Mouse (Mus musculus) cerebellum, adult 2 months (tissue): ENCODE results near the gene Vmn1r218. TPM values are rescaled to one million over a fixed set of nuclear protein-coding genes. Genes with fewer than 3 reads are reported as not detected.
"Not testable (repeated sequence)": the region's sequence is repeated elsewhere in the genome, so short reads cannot be mapped to it uniquely, and the experiment has no call there.

Source experiments
- DNase-seq, 2 experiments: peaks; one replicate each; pipeline ENCODE4 v3.0.0; 2021
- H3K27ac ChIP-seq: fragments of 200-500 bp; 2 replicates; pipeline ENCODE4 v1.5.1; 2012; ENCODE audit warnings: low read length, control low read depth, inconsistent platforms; ENCODE audit not compliant: insufficient read depth
- H3K27me3 ChIP-seq: fragments of 200-500 bp; 2 replicates; pipeline ENCODE4 v1.6.1; 2012; ENCODE audit warnings: inconsistent platforms, mild to moderate bottlenecking, low read length, moderate library complexity; ENCODE audit not compliant: control insufficient read depth, insufficient read depth
- H3K4me1 ChIP-seq: fragments of 200-500 bp; 2 replicates; pipeline ENCODE4 v1.6.1; 2011; ENCODE audit warnings: low read length; ENCODE audit not compliant: control insufficient read depth, insufficient read depth
- H3K4me3 ChIP-seq: fragments of 200-500 bp; replicated peaks from 2 replicates; pipeline ENCODE3; 2011; ENCODE audit warnings: mild to moderate bottlenecking, low read depth, low read length, control low read depth; ENCODE audit not compliant: insufficient read depth
- CTCF ChIP-seq: fragments of 200-500 bp; IDR thresholded peaks from 2 replicates; pipeline ENCODE4 v1.5.1; 2011; ENCODE audit warnings: low read depth, mild to moderate bottlenecking, control low read depth, low read length, moderate library complexity, borderline replicate concordance; ENCODE audit not compliant: insufficient read depth
- POLR2A ChIP-seq: fragments of 200-500 bp; IDR thresholded peaks from 2 replicates; pipeline ENCODE4 v1.6.1; 2011; ENCODE audit warnings: low read length, control low read depth, borderline replicate concordance; ENCODE audit not compliant: insufficient read depth
- WGBS: fragments of 180-500 bp; shearing (Covaris S2); methylation state at CpG from one replicate; pipeline ENCODE4 v1.1.7; 2018; 5-methylcytosine and 5-hydroxymethylcytosine counted together
- polyA plus RNA-seq: library from polyadenylated mRNA; depleted of rRNA; stranded (reverse); fragments of >200 nt; gene quantifications from 2 replicates; pipeline ENCODE4 v1.2.3, GENCODE M21; 2012; rRNA removed

Gene Vmn1r218
- polyA plus RNA-seq: not detected in 2 replicates

DNA sequence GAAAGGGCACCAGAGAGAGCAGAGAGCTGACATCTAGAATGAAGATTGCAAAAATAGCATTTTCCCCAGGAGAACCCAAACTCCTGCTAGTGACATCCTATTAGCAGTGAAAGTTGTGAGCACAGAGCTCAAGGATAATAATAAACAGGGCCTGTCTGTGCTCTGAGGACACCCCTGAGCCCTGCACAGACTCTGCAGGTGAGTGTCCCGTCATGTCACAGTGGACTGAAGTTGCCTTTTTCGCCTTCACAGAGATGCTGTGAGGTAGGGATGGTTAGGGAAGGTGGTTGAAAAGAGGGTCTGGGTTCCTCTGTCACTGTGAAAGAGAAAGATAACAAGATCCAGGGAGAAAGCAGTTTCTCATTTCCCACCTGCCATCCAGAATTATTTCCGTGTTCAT is at the start of gene Vmn1r218:
Gene Vmn1r218 (plus strand): TSS at position 57 of the 400 bp plus-strand sequence.
- Histone ChIP-seq H3K27me3 (no peaks in the 10 kb centered on the region), H3K27ac (no peak within 1 kb of the TSS), H3K4me3 (no peak within 1 kb of the TSS), H3K4me1 (no peaks in the 10 kb centered on the region)
- 60% methylated on average over 3 of the region's 3 CpGs for WGBS
- DNase-seq: no peak
- no peak for TF ChIP-seq CTCF
- TF ChIP-seq POLR2A: no peak

DNA sequence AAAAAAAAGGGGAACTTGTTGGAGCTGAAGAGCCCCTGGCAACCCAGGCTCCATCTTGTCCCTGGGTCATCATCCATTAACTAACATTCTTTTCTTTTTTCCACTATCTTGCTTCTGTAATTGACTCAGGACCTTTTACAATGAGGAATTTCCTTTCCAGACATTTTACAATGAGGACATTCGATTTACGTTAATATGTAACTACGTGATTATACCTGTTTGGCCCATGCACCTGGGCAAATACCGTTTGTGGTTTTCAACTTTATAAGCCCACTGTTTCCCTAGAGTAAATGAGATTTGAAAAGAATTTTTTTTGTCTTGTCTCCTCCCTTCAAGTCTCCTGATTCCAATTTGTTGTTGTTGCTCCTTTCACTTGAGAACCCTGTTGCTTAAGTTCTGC is 38.6 kb upstream of the Vmn1r218 start:
- Histone ChIP-seq H3K4me1 (no peaks in the 10 kb centered on the region), H3K27ac (no peak overlapping the region), H3K4me3 (no peak overlapping the region), H3K27me3 (no peaks in the 10 kb centered on the region)
- WGBS: 94% methylated on average over 4 of the region's 4 CpGs
- TF ChIP-seq CTCF (no peak), POLR2A (no peak)
- no peak for DNase-seq

DNA sequence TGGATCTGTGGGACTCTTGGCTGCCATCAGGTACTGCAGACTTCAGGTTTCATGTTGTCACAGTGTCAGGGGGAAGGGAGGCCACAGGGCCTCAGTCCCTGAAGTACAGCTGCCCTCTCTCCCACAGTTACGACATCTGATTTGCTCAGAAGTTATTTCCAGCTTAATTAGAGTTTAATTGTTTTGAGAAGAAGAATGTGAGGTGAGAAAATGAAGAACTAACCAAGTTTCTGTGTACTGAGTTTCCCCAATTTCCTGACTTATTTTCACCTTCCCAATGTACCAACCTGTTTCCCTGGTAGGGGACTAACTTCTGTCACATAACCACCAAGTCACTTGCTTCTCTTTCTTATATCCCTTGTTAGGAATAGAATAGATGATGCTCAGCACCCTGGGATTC is 14.8 kb upstream of the Vmn1r218 start, which contains the start of gene Vmn1r217:
Gene Vmn1r217 (minus strand): TSS at position 101 of the 400 bp plus-strand sequence.
- not testable (repeated sequence) for H3K27me3 ChIP-seq, DNase-seq, H3K4me3 ChIP-seq, H3K4me1 ChIP-seq, H3K27ac ChIP-seq
- 64% methylated on average over 1 of the region's 1 CpGs for WGBS

DNA sequence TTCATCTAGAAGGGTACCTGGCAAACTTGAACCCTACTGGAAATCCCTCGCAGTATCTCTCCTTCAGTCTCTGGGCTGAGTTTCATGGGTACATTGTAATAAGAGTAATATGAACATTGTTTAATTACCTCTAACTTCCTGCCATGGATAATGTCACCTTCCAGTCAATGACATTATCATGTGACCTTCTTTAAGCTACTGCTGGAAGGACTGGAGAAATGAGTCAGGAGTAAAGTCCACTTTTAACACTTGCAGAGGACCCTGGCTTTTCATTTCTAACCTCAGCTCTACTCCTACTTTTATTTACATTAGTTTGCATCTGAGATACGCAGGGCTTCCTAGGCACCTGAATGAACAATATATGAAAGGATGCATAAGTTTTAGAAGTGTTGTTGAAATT is 12.3 kb upstream of the Vmn1r218 start:
- WGBS: 93% methylated on average over 2 of the region's 2 CpGs
- Histone ChIP-seq H3K4me1 (no peaks in the 10 kb centered on the region), H3K27ac (no peak overlapping the region), H3K4me3 (no peak overlapping the region), H3K27me3 (no peaks in the 10 kb centered on the region)
- no peak for DNase-seq
- no peak for TF ChIP-seq CTCF
- no peak for TF ChIP-seq POLR2A

DNA sequence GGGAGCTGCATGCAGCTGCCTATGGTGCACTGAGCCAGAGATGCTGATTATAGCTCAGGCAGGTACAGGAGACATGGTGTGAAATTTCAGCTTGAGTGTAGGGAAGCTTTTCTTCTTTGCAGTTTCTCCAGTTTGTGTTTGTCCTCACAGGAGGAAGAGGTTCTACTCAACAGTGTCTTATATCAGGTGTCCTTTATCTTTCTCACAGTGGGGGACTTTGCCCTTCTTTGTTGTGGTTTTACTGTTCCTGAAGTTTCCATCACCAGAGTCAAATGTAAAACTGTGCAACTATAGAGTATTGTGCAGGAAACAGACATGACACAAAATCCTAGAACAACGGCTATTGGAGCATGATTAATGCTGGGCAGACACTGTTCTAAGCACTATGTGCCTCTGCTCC is 546 bp downstream of the Vmn1r218 start:
- WGBS: 50% methylated on average over 1 of the region's 1 CpGs
- H3K27me3 ChIP-seq: no peaks in the 10 kb centered on the region
- H3K4me3 ChIP-seq: no peak overlapping the region
- H3K4me1 ChIP-seq: no peaks in the 10 kb centered on the region
- no peak for TF ChIP-seq POLR2A
- no peak for TF ChIP-seq CTCF
- no peak for DNase-seq
- no peak overlapping the region for H3K27ac ChIP-seq

DNA sequence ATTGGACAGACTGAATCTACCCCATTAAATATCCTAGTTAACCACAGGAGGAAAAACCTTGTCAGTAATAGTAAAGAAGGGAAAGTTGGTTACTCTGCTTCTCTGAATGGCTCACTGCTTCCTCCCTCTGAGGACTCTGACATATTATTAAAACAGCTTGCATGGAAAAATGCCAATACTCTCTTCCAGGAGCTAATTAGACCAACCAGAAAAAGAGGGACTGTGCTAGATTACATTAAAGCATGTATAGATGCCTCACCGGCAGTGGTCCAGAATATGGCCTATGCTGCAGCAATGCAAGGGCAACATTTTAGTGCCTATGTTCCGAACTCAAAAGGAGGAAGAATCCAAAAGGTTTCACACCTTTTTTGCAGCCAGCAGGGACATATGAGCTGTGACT is 5.9 kb downstream of the Vmn1r218 start:
- no peak overlapping the region for H3K27ac ChIP-seq
- WGBS: 20% methylated on average over 2 of the region's 2 CpGs
- no peaks in the 10 kb centered on the region for H3K4me1 ChIP-seq
- H3K27me3 ChIP-seq: no peaks in the 10 kb centered on the region
- peak in 1 of 2 experiments; percentile 3 for DNase-seq
- H3K4me3 ChIP-seq: no peak overlapping the region
- TF ChIP-seq CTCF (no peak), POLR2A (no peak)

DNA sequence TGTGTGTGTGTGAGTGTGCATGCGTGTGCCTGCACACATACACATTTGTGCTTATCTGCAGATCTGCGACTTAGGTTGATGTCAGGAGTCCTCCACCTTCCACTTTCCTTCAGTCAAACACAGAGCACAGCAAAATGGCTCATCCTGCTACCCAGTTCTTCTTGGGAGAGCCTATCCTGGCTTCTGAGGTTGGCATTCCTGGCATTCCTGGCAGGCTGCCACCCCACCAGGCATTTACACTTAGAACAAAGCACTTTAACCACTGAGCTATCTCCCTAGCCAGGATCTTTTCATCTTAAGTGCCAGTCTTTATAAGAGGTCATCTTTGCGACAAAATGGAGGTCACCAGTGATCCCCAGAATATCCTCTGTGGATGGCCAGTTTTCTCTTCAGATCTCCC is 24.9 kb downstream of the Vmn1r218 start:
- Histone ChIP-seq H3K4me3 (no peak overlapping the region), H3K4me1 (no peaks in the 10 kb centered on the region), H3K27me3 (no peaks in the 10 kb centered on the region), H3K27ac (no peak overlapping the region)
- 58% methylated on average over 3 of the region's 3 CpGs for WGBS
- TF ChIP-seq POLR2A: no peak
- no peak for TF ChIP-seq CTCF
- DNase-seq: no peak

DNA sequence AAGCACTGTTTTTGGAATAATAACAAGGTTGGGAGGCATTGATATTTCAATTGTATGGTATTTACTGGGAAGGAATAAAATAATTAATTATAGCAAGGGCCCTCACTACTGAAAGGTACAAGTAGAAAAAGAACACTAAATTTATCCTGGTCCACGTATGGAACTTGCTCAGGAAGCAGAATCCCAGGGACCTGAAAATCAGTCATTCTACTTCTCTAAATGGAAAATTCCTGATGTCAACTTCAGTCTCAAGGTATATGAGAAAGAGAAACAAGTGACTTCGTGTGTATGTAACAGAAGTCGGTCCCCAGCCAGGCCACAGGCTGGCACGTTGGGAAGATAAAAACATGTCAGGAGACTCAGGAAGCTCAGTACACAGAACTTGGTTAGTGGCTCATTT is 26.1 kb downstream of the Vmn1r218 start, which contains the start of gene Vmn1r219:
Gene Vmn1r219 (plus strand): TSS at position 301 of the 400 bp plus-strand sequence.
- Histone ChIP-seq H3K27me3 (no peaks in the 10 kb centered on the region), H3K4me1 (no peaks in the 10 kb centered on the region), H3K4me3 (no peak within 1 kb of the TSS), H3K27ac (no peak within 1 kb of the TSS)
- TF ChIP-seq POLR2A: no peak
- no peak for TF ChIP-seq CTCF
- DNase-seq: no peak
- WGBS: 79% methylated on average over 4 of the region's 4 CpGs

DNA sequence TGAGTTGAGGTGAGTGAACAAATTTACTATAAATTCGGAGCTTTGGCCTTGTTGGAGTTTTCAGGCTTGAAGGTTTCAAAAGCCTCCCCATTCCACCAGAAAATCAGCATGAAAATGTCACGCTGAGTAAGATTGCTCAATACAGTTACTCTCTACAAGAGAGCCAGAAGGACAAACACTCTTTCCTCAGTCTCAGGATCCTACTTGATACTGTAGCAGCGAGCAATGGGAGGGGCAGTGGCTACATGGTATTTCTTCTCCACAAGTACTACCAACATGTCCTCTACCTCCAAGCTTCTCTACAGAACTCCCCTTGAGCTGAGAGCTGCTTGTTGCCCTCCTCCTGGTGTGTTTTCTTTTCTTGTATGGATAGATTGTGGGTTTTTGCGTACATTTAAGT is 33.5 kb downstream of the Vmn1r218 start:
- DNase-seq, H3K27me3 ChIP-seq, H3K4me3 ChIP-seq, H3K27ac ChIP-seq, H3K4me1 ChIP-seq: not testable (repeated sequence)
- WGBS: 77% methylated on average over 4 of the region's 4 CpGs
